Mouse (Mus musculus) heart, postnatal 25 days (tissue): ENCODE results near the gene Ipo7. TPM values are rescaled to one million over a fixed set of nuclear protein-coding genes. Genes with fewer than 3 reads are reported as not detected.
"Not testable (repeated sequence)": the region's sequence is repeated elsewhere in the genome, so short reads cannot be mapped to it uniquely, and the experiment has no call there.

Experiments
- DNase-seq: peaks from one replicate; pipeline ENCODE4 v3.0.0; 2022; ENCODE audit warnings: low spot score
- intact Hi-C: fragments of 180-260 bp; cut with DNase I; formaldehyde crosslinking; loops from one replicate; pipeline ENCODE4 v1.15.1; 2025
- total RNA-seq, 2 experiments: library from RNA; stranded (reverse); gene quantifications; 2 replicates each; pipeline ENCODE4 v1.2.3; 2021

The Ipo7 gene
- total RNA-seq, 2 experiments from 2014 or later: 98.6 to 101 TPM

- intact Hi-C loops: no loop called here
- no peak for DNase-seq
These were observed 3.8 kb upstream of the Ipo7 start for GRCm38 (mm10) chr7:110014272-110014671.

GRCm38 (mm10) chr7:110018631-110019482, 783 bp downstream of the Ipo7 start:
- intact Hi-C loops: loop anchor here (2.0 kb wide), 3 partner anchors 22 to 42 kb away; partner anchors contain the start of gene Zfp143

GRCm38 (mm10) chr7:110023553-110023952, 5.5 kb downstream of the Ipo7 start:
- DNase-seq: no peak

More at GRCm38 (mm10) chr7:110018631-110019482, 783 bp downstream of the Ipo7 start:
- peak; percentile 62 for DNase-seq

GRCm38 (mm10) chr7:110026594-110026993, 8.5 kb downstream of the Ipo7 start:
- intact Hi-C loops: no loop called here

More at GRCm38 (mm10) chr7:110023553-110023952, 5.5 kb downstream of the Ipo7 start:
- intact Hi-C loops: no loop called here

GRCm38 (mm10) chr7:110028826-110029225, 10.8 kb downstream of the Ipo7 start:
- DNase-seq: no peak
- intact Hi-C loops: no loop called here

More at GRCm38 (mm10) chr7:110026594-110026993, 8.5 kb downstream of the Ipo7 start:
- no peak for DNase-seq

- no peak for DNase-seq
- intact Hi-C loops: no loop called here
These were observed 12.3 kb downstream of the Ipo7 start for GRCm38 (mm10) chr7:110030342-110030741.

GRCm38 (mm10) chr7:110057723-110058122, 39.6 kb downstream of the Ipo7 start:
- DNase-seq, intact Hi-C loops: not testable (repeated sequence)

GRCm38 (mm10) chr7:110059092-110059785, 41.2 kb downstream of the Ipo7 start:
- intact Hi-C loops: no loop called here
- DNase-seq: no peak

GRCm38 (mm10) chr7:110060106-110060668, 42.1 kb downstream of the Ipo7 start:
- DNase-seq: no peak
- intact Hi-C loops: loop anchor here (2.0 to 5.0 kb wide), 3 partner anchors 41 to 67 kb away; partner anchors contain the start of genes Ipo7 and Wee1

GRCm38 (mm10) chr7:110060669-110061198, 42.7 kb downstream of the Ipo7 start:
- no peak for DNase-seq
- intact Hi-C loops: loop anchor here (2.0 to 5.0 kb wide), 3 partner anchors 42 to 68 kb away; partner anchors contain the start of genes Ipo7 and Wee1

GRCm38 (mm10) chr7:110061199-110061751, 43.2 kb downstream of the Ipo7 start, which contains the start of gene Zfp143:
Gene Zfp143 (plus strand): TSS chr7:110061217.
- peak; percentile 100 for DNase-seq
- intact Hi-C loops: loop anchor here (2.0 to 5.0 kb wide), 3 partner anchors 42 to 68 kb away; partner anchors contain the start of genes Ipo7 and Wee1

- intact Hi-C loops: loop anchor here (2.0 to 5.0 kb wide), 3 partner anchors 43 to 69 kb away; partner anchors contain the start of genes Ipo7 and Wee1
- DNase-seq: peak; percentile 87
These were observed 43.7 kb downstream of the Ipo7 start for GRCm38 (mm10) chr7:110061752-110062273.

- intact Hi-C loops: loop anchor here (5.0 kb wide), 1 partner anchor 59 kb away; the partner anchor contains the start of gene Wee1
- DNase-seq: no peak
These were observed 45.7 kb downstream of the Ipo7 start for GRCm38 (mm10) chr7:110063731-110064130.

GRCm38 (mm10) chr7:110069070-110069469, 51.0 kb downstream of the Ipo7 start:
- no peak for DNase-seq
- intact Hi-C loops: no loop called here

- no peak for DNase-seq
- intact Hi-C loops: loop anchor here (10.0 kb wide), 1 partner anchor 163 kb away; no protein-coding TSS in a partner anchor
These were observed 60.1 kb downstream of the Ipo7 start for GRCm38 (mm10) chr7:110078168-110078567.

GRCm38 (mm10) chr7:110083386-110084165, 65.5 kb downstream of the Ipo7 start:
- intact Hi-C loops: loop anchor here (5.0 kb wide), 1 partner anchor 376 kb away; no protein-coding TSS in a partner anchor
- no peak for DNase-seq

GRCm38 (mm10) chr7:110085217-110085616, 67.1 kb downstream of the Ipo7 start:
- intact Hi-C loops: no loop called here
- no peak for DNase-seq

GRCm38 (mm10) chr7:110087914-110088313, 69.8 kb downstream of the Ipo7 start:
- DNase-seq: no peak
- intact Hi-C loops: no loop called here
